Mouse (Mus musculus) MEL (cell line): ENCODE measurements at regions not wholly inside any gene's neighbourhood (a gene's known extent, or its start where the extent isn't known, plus 50 kb on each side); places are given as distances from the start of the nearest gene placed in this dataset.

Source experiments
- DNase-seq: peaks from one replicate; pipeline ENCODE4 v3.0.0; 2011; ENCODE audit warnings: low read depth, low spot score
- H3K27ac ChIP-seq: 2 replicates; pipeline ENCODE4 v1.5.1; 2012; ENCODE audit warnings: low read depth, mild to moderate bottlenecking, control low read depth, low read length, moderate library complexity; ENCODE audit not compliant: control insufficient read depth
- H3K27me3 ChIP-seq, 2 experiments: fragments of 150-350 bp in 1 of 2; sonication (generic) in 1 of 2; 2 replicates each; pipeline ENCODE4 v1.6.1; 2012; ENCODE audit warnings: low read length in 2 of 2, mild to moderate bottlenecking in 2 of 2, improper control_type of control experiment in 1 of 2, moderate library complexity in 1 of 2; ENCODE audit not compliant: insufficient read depth in 2 of 2, control insufficient read depth in 1 of 2
- H3K36me3 ChIP-seq, 2 experiments: 2 replicates each; pipeline ENCODE4 v1.6.1; 2012 to 2014; ENCODE audit warnings: low read length in 2 of 2, improper control_type of control experiment in 1 of 2, inconsistent platforms in 1 of 2, mild to moderate bottlenecking in 1 of 2; ENCODE audit not compliant: insufficient read depth in 2 of 2, control insufficient read depth in 1 of 2
- H3K4me1 ChIP-seq, 2 experiments: fragments of 150-350 bp in 1 of 2; sonication (generic) in 1 of 2; 2 replicates each; pipeline ENCODE4 v1.6.1; 2012; ENCODE audit warnings: low read length in 2 of 2, improper control_type of control experiment in 1 of 2, mild to moderate bottlenecking in 1 of 2; ENCODE audit not compliant: insufficient read depth in 2 of 2, control insufficient read depth in 1 of 2
- H3K4me3 ChIP-seq, 2 experiments: fragments of 150-350 bp in 1 of 2; sonication (generic) in 1 of 2; 2 replicates each; pipeline ENCODE4 v1.5.1; 2012; ENCODE audit warnings: low read depth in 2 of 2, low read length in 2 of 2, mild to moderate bottlenecking in 2 of 2, moderate library complexity in 2 of 2, control low read depth in 1 of 2, improper control_type of control experiment in 1 of 2; ENCODE audit not compliant: control insufficient read depth in 1 of 2, insufficient read depth in 1 of 2
- H3K79me2 ChIP-seq: 2 replicates; pipeline ENCODE4 v1.6.1; 2012; ENCODE audit warnings: mild to moderate bottlenecking, low read length, moderate library complexity; ENCODE audit not compliant: control insufficient read depth, poor library complexity, insufficient read depth
- H3K9ac ChIP-seq: 2 replicates; pipeline ENCODE4 v1.6.1; 2012; ENCODE audit warnings: low read depth, mild to moderate bottlenecking, control low read depth, low read length, moderate library complexity; ENCODE audit not compliant: control insufficient read depth, poor library complexity, severe bottlenecking
- H3K9me3 ChIP-seq: fragments of 150-350 bp; sonication (generic); replicated peaks from 2 replicates; pipeline ENCODE4 v1.6.1; 2012; ENCODE audit warnings: mild to moderate bottlenecking, low read length, improper control_type of control experiment, moderate library complexity; ENCODE audit not compliant: insufficient read depth
- BHLHE40 ChIP-seq: IDR thresholded peaks from 2 replicates; pipeline ENCODE4 v1.6.1; 2012; ENCODE audit warnings: low read depth, mild to moderate bottlenecking, inconsistent platforms, low read length, improper control_type of control experiment, borderline replicate concordance
- CHD1 ChIP-seq: IDR thresholded peaks from 2 replicates; pipeline ENCODE4 v1.6.1; 2012; ENCODE audit warnings: low read depth, mild to moderate bottlenecking, inconsistent platforms, low read length, improper control_type of control experiment
- CTCF ChIP-seq, 3 experiments: IDR thresholded peaks in 2 of 3; conservative IDR thresholded peaks in 1 of 3; 2 replicates each; pipeline ENCODE4 v1.5.1; 2011 to 2012; ENCODE audit warnings: low read length in 3 of 3, low read depth in 2 of 3, mild to moderate bottlenecking in 2 of 3, improper control_type of control experiment in 1 of 3, inconsistent platforms in 1 of 3, mixed read lengths in 1 of 3, moderate library complexity in 1 of 3; ENCODE audit not compliant: control insufficient read depth in 1 of 3, insufficient read depth in 1 of 3, poor library complexity in 1 of 3, severe bottlenecking in 1 of 3
- E2F4 ChIP-seq: IDR thresholded peaks from 2 replicates; pipeline ENCODE4 v1.6.1; 2011; ENCODE audit warnings: low read depth, low read length, improper control_type of control experiment, borderline replicate concordance
- EP300 ChIP-seq, 2 experiments: IDR thresholded peaks; 2 replicates each; pipeline ENCODE4 v1.6.1; 2011; ENCODE audit warnings: improper control_type of control experiment in 2 of 2, low read length in 2 of 2, low read depth in 1 of 2, mild to moderate bottlenecking in 1 of 2
- GABPA ChIP-seq: IDR thresholded peaks from 2 replicates; pipeline ENCODE4 v1.6.1; 2012; ENCODE audit warnings: low read depth, mild to moderate bottlenecking, inconsistent platforms, low read length, improper control_type of control experiment, moderate library complexity
- HCFC1 ChIP-seq: IDR thresholded peaks from 2 replicates; pipeline ENCODE4 v1.6.1; 2012; ENCODE audit warnings: low read depth, mild to moderate bottlenecking, inconsistent platforms, low read length, improper control_type of control experiment, moderate library complexity
- KAT2A ChIP-seq: conservative IDR thresholded peaks from 2 replicates; pipeline ENCODE4 v1.6.1; 2012; ENCODE audit warnings: low read depth, low read length, improper control_type of control experiment, inconsistent platforms
- MEF2A ChIP-seq: IDR thresholded peaks from 2 replicates; pipeline ENCODE4 v1.6.1; 2014; ENCODE audit warnings: low read depth, mild to moderate bottlenecking, inconsistent platforms, low read length, improper control_type of control experiment; ENCODE audit not compliant: poor library complexity, insufficient replicate concordance, severe bottlenecking; ENCODE audit errors: extremely low read depth
- MYB ChIP-seq: IDR thresholded peaks from 2 replicates; pipeline ENCODE4 v1.6.1; 2011; ENCODE audit warnings: mild to moderate bottlenecking, low read depth, low read length, improper control_type of control experiment
- MYC ChIP-seq: IDR thresholded peaks from 2 replicates; pipeline ENCODE4 v1.6.1; 2011; ENCODE audit warnings: low read depth, mild to moderate bottlenecking, low read length, improper control_type of control experiment, moderate library complexity
- NELFE ChIP-seq: IDR thresholded peaks from 2 replicates; pipeline ENCODE4 v1.6.1; 2011; ENCODE audit warnings: low read depth, low read length, improper control_type of control experiment
- NRF1 ChIP-seq: IDR thresholded peaks from 2 replicates; pipeline ENCODE4 v1.6.1; 2014; ENCODE audit warnings: low read depth, mild to moderate bottlenecking, inconsistent platforms, low read length, improper control_type of control experiment, moderate library complexity; ENCODE audit not compliant: poor library complexity, insufficient read depth, severe bottlenecking
- POLR2A ChIP-seq, 2 experiments: IDR thresholded peaks; 2 replicates each; pipeline ENCODE4 v1.6.1; 2011 to 2012; ENCODE audit warnings: low read length in 2 of 2, mild to moderate bottlenecking in 2 of 2, control low read depth in 1 of 2, improper control_type of control experiment in 1 of 2, low read depth in 1 of 2, moderate library complexity in 1 of 2; ENCODE audit not compliant: control insufficient read depth in 1 of 2, insufficient read depth in 1 of 2, poor library complexity in 1 of 2
- POLR2AphosphoS2 ChIP-seq: IDR thresholded peaks from 2 replicates; pipeline ENCODE4 v1.6.1; 2011; ENCODE audit warnings: low read length, improper control_type of control experiment
- RAD21 ChIP-seq: IDR thresholded peaks from 2 replicates; pipeline ENCODE4 v1.6.1; 2011; ENCODE audit warnings: mild to moderate bottlenecking, low read depth, low read length, improper control_type of control experiment
- SMC3 ChIP-seq: IDR thresholded peaks from 2 replicates; pipeline ENCODE4 v1.6.1; 2011; ENCODE audit warnings: low read depth, low read length, improper control_type of control experiment
- TAL1 ChIP-seq: IDR thresholded peaks from 2 replicates; pipeline ENCODE4 v1.6.1; 2012; ENCODE audit warnings: mild to moderate bottlenecking, inconsistent platforms, low read length, moderate library complexity, mixed read lengths
- UBTF ChIP-seq: IDR thresholded peaks from 2 replicates; pipeline ENCODE4 v1.6.1; 2012; ENCODE audit warnings: low read depth, mild to moderate bottlenecking, inconsistent platforms, low read length, improper control_type of control experiment, moderate library complexity, borderline replicate concordance; ENCODE audit not compliant: insufficient read depth
- USF1 ChIP-seq: IDR thresholded peaks from 2 replicates; pipeline ENCODE4 v1.6.1; 2014; ENCODE audit warnings: low read depth, mild to moderate bottlenecking, inconsistent platforms, low read length, improper control_type of control experiment, moderate library complexity
- ZC3H11A ChIP-seq: IDR thresholded peaks from 2 replicates; pipeline ENCODE4 v1.6.1; 2012; ENCODE audit warnings: low read depth, mild to moderate bottlenecking, inconsistent platforms, low read length, improper control_type of control experiment
- ZNF384 ChIP-seq: IDR thresholded peaks from 2 replicates; pipeline ENCODE4 v1.6.1; 2012; ENCODE audit warnings: low read depth, mild to moderate bottlenecking, inconsistent platforms, low read length, improper control_type of control experiment

DNA sequence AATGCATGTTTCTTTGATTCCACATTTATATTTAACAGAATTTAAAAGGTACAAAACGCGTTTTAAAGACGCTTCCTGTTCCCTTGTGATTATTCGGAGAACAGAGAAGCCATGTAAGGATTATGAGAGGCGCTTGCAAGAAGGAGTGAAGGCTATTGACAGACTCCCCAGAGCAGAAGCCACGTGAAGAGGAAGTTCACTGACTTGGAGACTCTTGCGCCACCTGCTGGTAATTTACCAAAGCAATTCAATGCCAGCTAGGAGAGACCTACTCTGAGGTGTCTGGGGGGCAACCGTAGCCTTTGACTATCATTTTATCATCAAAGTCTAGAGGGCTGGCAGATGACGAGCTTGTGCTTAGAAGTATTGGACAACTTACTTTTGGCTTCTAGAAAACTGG is 909.4 kb downstream of the 5730522E02Rik start:
- DNase-seq = peak; percentile 77
- no peak overlapping the region for H3K4me3 ChIP-seq
- H3K27me3 ChIP-seq = no peaks in the 10 kb centered on the region
- no peak overlapping the region for H3K9ac ChIP-seq
- TF ChIP-seq RAD21 = peak; percentile 74
- no peak for TF ChIP-seq MYB
- peak; percentile 71 for TF ChIP-seq ZC3H11A
- TF ChIP-seq ZNF384 = no peak
- TF ChIP-seq NRF1 = no peak
- TF ChIP-seq EP300 (IDR thresholded peaks at IDR 0.05; ENCODE audit: low read depth in 1 of 2, low read length in 2 of 2) = no peak
- peak; percentile 62 to 83 (median 74) for TF ChIP-seq CTCF (IDR thresholded peaks at IDR 0.05 in 2 of 3, conservative IDR thresholded peaks at IDR 0.05 in 1 of 3; ENCODE audit: control insufficient read depth in 1 of 3, insufficient read depth in 1 of 3, low read depth in 2 of 3, low read length in 3 of 3, poor library complexity in 1 of 3, severe bottlenecking in 1 of 3)
- peak; percentile 92 for TF ChIP-seq SMC3
- no peak for TF ChIP-seq GABPA
- TF ChIP-seq CHD1 = no peak
- TF ChIP-seq MEF2A = no peak
- no peak for TF ChIP-seq BHLHE40
- TF ChIP-seq USF1 = peak; percentile 65; the same call in 1 of the 2 replicates
- TF ChIP-seq E2F4 = no peak
- no peak for TF ChIP-seq POLR2AphosphoS2
- TF ChIP-seq, all 39 proteins: peak for 5
- no peaks in the 10 kb centered on the region for H3K4me1 ChIP-seq
- no peaks in the 10 kb centered on the region for H3K9me3 ChIP-seq
- no peaks in the 10 kb centered on the region for H3K79me2 ChIP-seq
- H3K27ac ChIP-seq = no peak overlapping the region
- no peaks in the 10 kb centered on the region for H3K36me3 ChIP-seq

DNA sequence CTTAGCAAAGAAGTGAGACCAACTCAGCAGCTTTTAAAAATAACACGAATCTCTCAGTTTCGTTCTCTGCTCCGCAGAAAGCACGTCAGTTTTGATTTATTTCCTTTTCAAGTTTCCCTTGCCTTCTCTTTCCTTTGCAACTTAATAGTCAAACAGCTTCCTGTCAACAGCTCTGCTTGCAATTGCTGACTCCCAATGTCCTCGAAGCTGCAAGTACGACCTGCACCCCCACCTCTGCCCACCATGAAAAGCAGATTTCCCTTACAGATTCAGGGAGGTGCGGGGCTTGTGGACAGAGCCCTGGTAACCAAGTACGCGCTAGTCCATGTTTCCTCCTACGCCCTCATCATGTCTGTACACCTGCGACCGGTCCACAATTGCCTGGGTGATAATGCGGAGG is 922.2 kb downstream of the 5730522E02Rik start:
- no peaks in the 10 kb centered on the region for H3K9me3 ChIP-seq
- no peaks in the 10 kb centered on the region for H3K36me3 ChIP-seq
- H3K4me1 ChIP-seq = no peaks in the 10 kb centered on the region
- no peaks in the 10 kb centered on the region for H3K27me3 ChIP-seq
- H3K4me3 ChIP-seq = no peak overlapping the region
- DNase-seq = no peak
- H3K79me2 ChIP-seq = no peaks in the 10 kb centered on the region
- H3K27ac ChIP-seq = no peak overlapping the region
- no peak overlapping the region for H3K9ac ChIP-seq
- TF ChIP-seq TAL1 (no peak), RAD21 (no peak), ZC3H11A (no peak), MYC (no peak), NELFE (no peak), HCFC1 (no peak), POLR2A (IDR thresholded peaks at IDR 0.05; ENCODE audit: control insufficient read depth in 1 of 2, insufficient read depth in 1 of 2, low read depth in 1 of 2, low read length in 2 of 2, poor library complexity in 1 of 2) (no peak), UBTF (no peak), EP300 (IDR thresholded peaks at IDR 0.05; ENCODE audit: low read depth in 1 of 2, low read length in 2 of 2) (no peak), KAT2A (no peak), BHLHE40 (no peak)
